Mouse (Mus musculus): ENCODE data around the gene Eif4h. TPM values are rescaled to one million over a fixed set of nuclear protein-coding genes. Genes with fewer than 3 reads are reported as not detected.

Eif4h gene
- polyA plus RNA-seq, 1 experiment from 2014 or later, result 479 TPM

Small RNA genes lying within 50 kb of the gene (microRNA-seq; reads per million reads assigned to microRNA genes)
- gene Mir7228 (ENCODE audit: borderline number of aligned reads), result not detected

Other genes starting within 250 kb of the Eif4h start
- gene Gtf2ird1, start 182.8 kb downstream of the Eif4h start, polyA plus RNA-seq (2014; fragmentation: Nextera tagmentation; extraction: Ambion mirVana), result 99.8 and 104 TPM in 2 replicates
- 4.6 and 5.5 TPM in 2 replicates for gene Clip2, start 87.1 kb downstream of the Eif4h start, polyA plus RNA-seq (2014; fragmentation: Nextera tagmentation; extraction: Ambion mirVana)
- gene Syna, start 79.3 kb downstream of the Eif4h start, polyA plus RNA-seq (2014; fragmentation: Nextera tagmentation; extraction: Ambion mirVana), result 0.14 TPM in 1 of 2 replicates, not detected in the other
- gene Rfc2, start 58.1 kb downstream of the Eif4h start, polyA plus RNA-seq (2014; fragmentation: Nextera tagmentation; extraction: Ambion mirVana), result 344 and 365 TPM in 2 replicates
- 0.56 and 0.77 TPM in 2 replicates for gene Lat2, start 24.5 kb downstream of the Eif4h start, polyA plus RNA-seq (2014; fragmentation: Nextera tagmentation; extraction: Ambion mirVana)
- gene Limk1, start 49.1 kb upstream of the Eif4h start, polyA plus RNA-seq (2014; fragmentation: Nextera tagmentation; extraction: Ambion mirVana), result 4.6 and 6.5 TPM in 2 replicates
- gene Eln, start 107.8 kb upstream of the Eif4h start, polyA plus RNA-seq (2014; fragmentation: Nextera tagmentation; extraction: Ambion mirVana), result 4.4 and 4.6 TPM in 2 replicates

Data from embryonic facial prominence, embryonic 11.5 days (tissue).